Mouse (Mus musculus) liver, embryonic 12.5 days (tissue): ENCODE data around the gene Khdc3. TPM values are rescaled to one million over a fixed set of nuclear protein-coding genes. Genes with fewer than 3 reads are reported as not detected.
"Not testable (repeated sequence)": the region's sequence is repeated elsewhere in the genome, so short reads cannot be mapped to it uniquely, and the experiment has no call there.

Experiments used
- ATAC-seq: fragments of 200-750 bp; cut with Nextera tagmentation; 2 replicates; pipeline ENCODE4 v1.8.0; 2017; ENCODE audit warnings: moderate number of reproducible peaks, mild to moderate bottlenecking, moderate library complexity
- H3K27ac ChIP-seq: fragments of 300-500 bp; sonication (generic); 2 replicates; pipeline ENCODE4 v1.5.1; 2016; ENCODE audit warnings: mild to moderate bottlenecking
- H3K27me3 ChIP-seq: fragments of 300-500 bp; sonication (generic); replicated peaks from 2 replicates; pipeline ENCODE4 v1.6.1; 2016; ENCODE audit warnings: mild to moderate bottlenecking, moderate library complexity
- H3K36me3 ChIP-seq: fragments of 300-500 bp; sonication (generic); 2 replicates; pipeline ENCODE4 v1.6.1; 2016; ENCODE audit warnings: mild to moderate bottlenecking, moderate library complexity
- H3K4me1 ChIP-seq: fragments of 300-500 bp; sonication (generic); 2 replicates; pipeline ENCODE4 v1.6.1; 2016
- H3K4me2 ChIP-seq: fragments of 300-500 bp; sonication (generic); 2 replicates; pipeline ENCODE4 v1.6.1; 2016; ENCODE audit warnings: mild to moderate bottlenecking, moderate library complexity
- H3K4me3 ChIP-seq: fragments of 300-500 bp; sonication (generic); 2 replicates; pipeline ENCODE4 v1.5.1; 2016; ENCODE audit warnings: mild to moderate bottlenecking, moderate library complexity
- H3K9ac ChIP-seq: fragments of 300-500 bp; sonication (generic); 2 replicates; pipeline ENCODE4 v1.6.1; 2016; ENCODE audit warnings: mild to moderate bottlenecking, moderate library complexity
- H3K9me3 ChIP-seq: fragments of 300-500 bp; sonication (generic); replicated peaks from 2 replicates; pipeline ENCODE4 v1.6.1; 2016; ENCODE audit warnings: mild to moderate bottlenecking, moderate library complexity
- WGBS: fragments of 180-500 bp; shearing (Covaris S2); methylation state at CpG from one replicate; pipeline ENCODE4 v1.1.7; 2016; ENCODE audit not compliant: insufficient replicate concordance; 5-methylcytosine and 5-hydroxymethylcytosine counted together
- polyA plus RNA-seq: library from polyadenylated mRNA; unstranded; fragments of >200 nt; fragmentation: Nextera tagmentation; extraction: Ambion mirVana; gene quantifications from 2 replicates; pipeline ENCODE4 v1.2.1, GENCODE M21; 2016

The Khdc3 gene
- not detected in 2 replicates for polyA plus RNA-seq

GRCm38 (mm10) chr9:73101536-73101935, at the start of gene Khdc3:
Gene Khdc3, plus strand, starts transcription at chr9:73101836.
- Histone ChIP-seq H3K4me1 (peaks cover 11% of the 10 kb centered on the region), H3K9me3 (no peaks in the 10 kb centered on the region), H3K27ac (no peak within 1 kb of the TSS), H3K4me2 (no peak within 1 kb of the TSS), H3K36me3 (no peaks in the 10 kb centered on the region), H3K4me3 (no peak within 1 kb of the TSS), H3K27me3 (peaks cover 45% of the 10 kb centered on the region), H3K9ac (no peak within 1 kb of the TSS)
- WGBS: 64% methylated on average over 5 of the region's 5 CpGs
- ATAC-seq: no peak

- no peak for ATAC-seq
- 59% methylated on average over 10 of the region's 10 CpGs for whole genome bisulfite sequencing
- Histone ChIP-seq H3K4me2 (no peak overlapping the region), H3K9me3 (no peaks in the 10 kb centered on the region), H3K27me3 (no peaks in the 10 kb centered on the region), H3K4me1 (no peaks in the 10 kb centered on the region), H3K36me3 (no peaks in the 10 kb centered on the region), H3K27ac (no peak overlapping the region), H3K9ac (no peak overlapping the region), H3K4me3 (no peak overlapping the region)
Observed at GRCm38 (mm10) chr9:73055441-73055911, 46.2 kb upstream of the Khdc3 start.

GRCm38 (mm10) chr9:73059224-73059623, 42.4 kb upstream of the Khdc3 start:
- Histone ChIP-seq H3K36me3 (no peaks in the 10 kb centered on the region), H3K4me2 (no peak overlapping the region), H3K9ac (no peak overlapping the region), H3K27ac (no peak overlapping the region), H3K9me3 (no peaks in the 10 kb centered on the region), H3K27me3 (no peaks in the 10 kb centered on the region), H3K4me3 (no peak overlapping the region), H3K4me1 (peaks cover 4% of the 10 kb centered on the region; the same call in 1 of the 2 replicates)
- WGBS: 85% methylated on average over 4 of the region's 4 CpGs
- ATAC-seq: no peak

GRCm38 (mm10) chr9:73063621-73064290, 37.9 kb upstream of the Khdc3 start:
- H3K9me3 ChIP-seq: no peaks in the 10 kb centered on the region
- H3K4me3 ChIP-seq: no peak overlapping the region
- 62% methylated on average over 15 of the region's 15 CpGs for WGBS
- H3K9ac ChIP-seq: no peak overlapping the region
- peak overlapping the region; percentile 10; the same call in 1 of the 2 replicates for H3K4me2 ChIP-seq
- no peak overlapping the region for H3K27ac ChIP-seq
- H3K27me3 ChIP-seq: no peaks in the 10 kb centered on the region
- ATAC-seq: no peak
- H3K4me1 ChIP-seq: peaks cover 25% of the 10 kb centered on the region
- no peaks in the 10 kb centered on the region for H3K36me3 ChIP-seq

- peak; percentile 60; the same call in 1 of the 2 replicates for ATAC-seq
- no peaks in the 10 kb centered on the region for H3K9me3 ChIP-seq
- no peak overlapping the region for H3K27ac ChIP-seq
- peaks cover 39% of the 10 kb centered on the region for H3K4me1 ChIP-seq
- H3K4me2 ChIP-seq: peak overlapping the region; percentile 52
- H3K4me3 ChIP-seq: peak overlapping the region; percentile 11
- 31% methylated on average over 10 of the region's 10 CpGs for WGBS
- no peak overlapping the region for H3K9ac ChIP-seq
- no peaks in the 10 kb centered on the region for H3K27me3 ChIP-seq
- no peaks in the 10 kb centered on the region for H3K36me3 ChIP-seq
Observed at GRCm38 (mm10) chr9:73067086-73067485, 34.5 kb upstream of the Khdc3 start.

GRCm38 (mm10) chr9:73068230-73068679, 33.4 kb upstream of the Khdc3 start:
- peak; percentile 48 for ATAC-seq
- no peak overlapping the region for H3K9ac ChIP-seq
- H3K4me1 ChIP-seq: peaks cover 39% of the 10 kb centered on the region
- H3K36me3 ChIP-seq: no peaks in the 10 kb centered on the region
- H3K27me3 ChIP-seq: no peaks in the 10 kb centered on the region
- peak overlapping the region; percentile 66 for H3K27ac ChIP-seq
- 20% methylated on average over 6 of the region's 6 CpGs for WGBS
- no peaks in the 10 kb centered on the region for H3K9me3 ChIP-seq
- no peak overlapping the region for H3K4me3 ChIP-seq
- H3K4me2 ChIP-seq: no peak overlapping the region

GRCm38 (mm10) chr9:73068688-73069087, 32.9 kb upstream of the Khdc3 start:
- WGBS: 29% methylated on average over 6 of the region's 6 CpGs
- ATAC-seq: no peak
- H3K27ac ChIP-seq: peak overlapping the region; percentile 66

GRCm38 (mm10) chr9:73070971-73071659, 30.5 kb upstream of the Khdc3 start:
- peak overlapping the region; percentile 10; the same call in 1 of the 2 replicates for H3K4me2 ChIP-seq
- peak overlapping the region; percentile 50; the same call in 1 of the 2 replicates for H3K27ac ChIP-seq

More at GRCm38 (mm10) chr9:73068688-73069087, 32.9 kb upstream of the Khdc3 start:
- no peaks in the 10 kb centered on the region for H3K27me3 ChIP-seq
- H3K9ac ChIP-seq: no peak overlapping the region
- peaks cover 39% of the 10 kb centered on the region for H3K4me1 ChIP-seq
- H3K9me3 ChIP-seq: no peaks in the 10 kb centered on the region
- H3K36me3 ChIP-seq: no peaks in the 10 kb centered on the region
- no peak overlapping the region for H3K4me3 ChIP-seq
- H3K4me2 ChIP-seq: no peak overlapping the region

GRCm38 (mm10) chr9:73072426-73072825, 29.2 kb upstream of the Khdc3 start:
- Histone ChIP-seq H3K36me3 (no peaks in the 10 kb centered on the region), H3K4me2 (no peak overlapping the region), H3K9ac (no peak overlapping the region), H3K27ac (no peak overlapping the region), H3K27me3 (no peaks in the 10 kb centered on the region), H3K4me1 (peaks cover 32% of the 10 kb centered on the region), H3K4me3 (no peak overlapping the region), H3K9me3 (no peaks in the 10 kb centered on the region)
- 32% methylated on average over 8 of the region's 8 CpGs for WGBS
- ATAC-seq: no peak

More at GRCm38 (mm10) chr9:73070971-73071659, 30.5 kb upstream of the Khdc3 start:
- H3K27me3 ChIP-seq: no peaks in the 10 kb centered on the region
- H3K9me3 ChIP-seq: no peaks in the 10 kb centered on the region
- H3K36me3 ChIP-seq: no peaks in the 10 kb centered on the region
- no peak overlapping the region for H3K4me3 ChIP-seq
- no peak for ATAC-seq
- WGBS: 29% methylated on average over 10 of the region's 10 CpGs
- H3K9ac ChIP-seq: no peak overlapping the region
- peaks cover 39% of the 10 kb centered on the region for H3K4me1 ChIP-seq

GRCm38 (mm10) chr9:73073169-73073568, 28.5 kb upstream of the Khdc3 start:
- no peak overlapping the region for H3K4me3 ChIP-seq
- no peak overlapping the region for H3K9ac ChIP-seq
- WGBS: 43% methylated on average over 5 of the region's 5 CpGs
- ATAC-seq: no peak
- no peaks in the 10 kb centered on the region for H3K27me3 ChIP-seq
- no peak overlapping the region for H3K27ac ChIP-seq
- H3K4me2 ChIP-seq: no peak overlapping the region
- no peaks in the 10 kb centered on the region for H3K36me3 ChIP-seq
- H3K4me1 ChIP-seq: peaks cover 24% of the 10 kb centered on the region
- no peaks in the 10 kb centered on the region for H3K9me3 ChIP-seq

GRCm38 (mm10) chr9:73079349-73079748, 22.3 kb upstream of the Khdc3 start:
- not testable (repeated sequence) for H3K27me3 ChIP-seq, ATAC-seq, H3K4me3 ChIP-seq, H3K4me2 ChIP-seq, H3K4me1 ChIP-seq, H3K27ac ChIP-seq, H3K9ac ChIP-seq, H3K36me3 ChIP-seq, H3K9me3 ChIP-seq
- 73% methylated on average over 11 of the region's 12 CpGs for WGBS

- no peak overlapping the region for H3K4me3 ChIP-seq
- no peak overlapping the region for H3K27ac ChIP-seq
- H3K36me3 ChIP-seq: no peaks in the 10 kb centered on the region
- no peaks in the 10 kb centered on the region for H3K27me3 ChIP-seq
- H3K4me2 ChIP-seq: no peak overlapping the region
- no peaks in the 10 kb centered on the region for H3K9me3 ChIP-seq
- no peak for ATAC-seq
- H3K9ac ChIP-seq: no peak overlapping the region
- H3K4me1 ChIP-seq: no peaks in the 10 kb centered on the region
- WGBS: 65% methylated on average over 7 of the region's 7 CpGs
Observed at GRCm38 (mm10) chr9:73079801-73080325, 21.8 kb upstream of the Khdc3 start.
